Mouse (Mus musculus) lung, adult 2 months (tissue): ENCODE measurements at regions not wholly inside any gene's neighbourhood (a gene's known extent, or its start where the extent isn't known, plus 50 kb on each side); places are given as distances from the start of the nearest gene placed in this dataset.

Source experiments
- CTCF ChIP-seq: fragments of 200-500 bp; IDR thresholded peaks from 2 replicates; pipeline ENCODE4 v1.5.1; 2011; ENCODE audit warnings: mild to moderate bottlenecking, low read length, control low read depth; ENCODE audit not compliant: insufficient read depth
- POLR2A ChIP-seq: fragments of 200-500 bp; IDR thresholded peaks from 2 replicates; pipeline ENCODE4 v1.6.1; 2011; ENCODE audit warnings: low read depth, mild to moderate bottlenecking, control low read depth, low read length, borderline replicate concordance; ENCODE audit errors: extremely low read depth

- TF ChIP-seq CTCF = no peak
- no peak for TF ChIP-seq POLR2A
These were observed 130.6 kb upstream of the Ado start for GRCm38 (mm10) chr10:67679382-67679781.
